In the genomic region with DNA sequence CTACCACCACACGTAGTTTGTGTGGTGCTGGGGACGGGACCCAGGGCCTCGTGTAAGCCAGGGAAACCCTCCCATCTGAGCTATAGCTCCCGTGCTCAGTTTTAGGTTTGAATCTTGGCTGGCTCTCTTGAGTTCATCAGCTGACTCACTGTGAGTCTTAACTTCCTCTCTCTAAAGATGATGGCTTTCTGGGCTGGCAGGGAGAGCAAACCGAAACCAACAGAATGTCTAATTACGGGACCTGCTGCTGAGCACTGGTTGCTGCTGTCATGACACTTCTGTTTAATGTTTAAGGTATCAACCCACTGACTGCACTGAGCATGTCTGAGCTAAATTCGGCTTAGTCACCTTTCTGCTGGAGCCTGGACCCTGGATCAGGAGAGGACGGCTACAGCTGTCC, we compare ENCODE assay signal across 26 mouse cellular contexts. TPM values are rescaled to one million over a fixed set of nuclear protein-coding genes. Genes with fewer than 3 reads are reported as not detected.
DNase-seq lines count a peak whose midpoint lies in the region; ATAC-seq and TF ChIP-seq lines count a peak whose summit lies in the region.
"Had no signal": no experiment of that assay in that cellular context is flagged by ENCODE, and none has a peak within 500 bp of the region (broad histone marks: within the 10 kb centered on the region; RNA-seq: fewer than 3 reads in every experiment).

No protein-coding gene starts in this region.

- no peak for TF ChIP-seq POLR2A in liver, adult 2 months (IDR thresholded peaks at IDR 0.05; ENCODE audit: extremely low read depth, insufficient read depth, low read length)

- H3K9ac ChIP-seq in liver, adult 2 months (ENCODE audit: low read depth, low read length): no peak overlapping the region
- no peak overlapping the region for H3K9ac ChIP-seq in intestine, postnatal 0 days (ENCODE audit: low read depth, low read length)
- H3K9ac ChIP-seq: heart, embryonic 12.5 days; liver, embryonic 12.5 days; lung, embryonic 15.5 days; neural tube, embryonic 12.5 days had no signal

- TF ChIP-seq CTCF in liver, adult 2 months (IDR thresholded peaks at IDR 0.05; ENCODE audit: low read depth, low read length): no peak
- TF ChIP-seq CTCF in intestine, postnatal 0 days (IDR thresholded peaks at IDR 0.05; ENCODE audit: low read depth): no peak

- H3K4me1 ChIP-seq in liver, adult 2 months (ENCODE audit: control insufficient read depth, insufficient read depth, low read length): no peaks in the 10 kb centered on the region
- H3K4me1 ChIP-seq in intestine, postnatal 0 days (replicated peaks; ENCODE audit: control insufficient read depth, insufficient read depth, low read length): no peaks in the 10 kb centered on the region

- ATAC-seq in common myeloid progenitor, adult 5-6 weeks (replicated peaks; ENCODE audit: low read depth, poor library complexity, severe bottlenecking): peak; percentile 48
- peak; percentile 24 for ATAC-seq in megakaryocyte progenitor cell, adult 5-6 weeks (replicated peaks; ENCODE audit: poor library complexity)
- ATAC-seq in megakaryocyte-erythroid progenitor cell, adult 5-6 weeks (replicated peaks; ENCODE audit: low FRiP score, low TSS enrichment, poor library complexity, severe bottlenecking): no peak
- no peak for ATAC-seq in intestine, postnatal 0 days
- ATAC-seq: activated CD4-positive, CD25-positive, alpha-beta regulatory T cell, adult 4 months; hindbrain, embryonic 16.5 days; liver, embryonic 12.5 days had no signal

- H3K36me3 ChIP-seq in liver, adult 2 months (ENCODE audit: control insufficient read depth, insufficient read depth, low read length): no peaks in the 10 kb centered on the region
- no peaks in the 10 kb centered on the region for H3K36me3 ChIP-seq in intestine, postnatal 0 days (ENCODE audit: control insufficient read depth, insufficient read depth)
- H3K36me3 ChIP-seq: embryonic facial prominence, embryonic 10.5 days; heart, embryonic 12.5 days; limb, embryonic 10.5 days; liver, embryonic 12.5 days; lung, embryonic 15.5 days; neural tube, embryonic 12.5 days had no signal

- H3K27me3 ChIP-seq in liver, adult 2 months (ENCODE audit: control insufficient read depth, insufficient read depth, low read length): no peaks in the 10 kb centered on the region
- H3K27me3 ChIP-seq in intestine, postnatal 0 days (replicated peaks; ENCODE audit: control insufficient read depth, insufficient read depth, low read length): no peaks in the 10 kb centered on the region
- H3K27me3 ChIP-seq: heart, embryonic 12.5 days; lung, embryonic 15.5 days; neural tube, embryonic 12.5 days had no signal

- no peak overlapping the region for H3K4me3 ChIP-seq in liver, adult 2 months (ENCODE audit: insufficient read depth, low read depth, low read length)
- H3K4me3 ChIP-seq in intestine, postnatal 0 days (ENCODE audit: low read depth, low read length): no peak overlapping the region
- H3K4me3 ChIP-seq: embryonic facial prominence, embryonic 10.5 days; gastrocnemius, adult 2 months; heart, embryonic 12.5 days; limb, embryonic 10.5 days; liver, embryonic 12.5 days; lung, embryonic 15.5 days; neural tube, embryonic 12.5 days had no signal

- H3K79me2 ChIP-seq in liver, adult 2 months (ENCODE audit: control insufficient read depth, insufficient read depth, low read length): peaks cover 10% of the 10 kb centered on the region

- no peak overlapping the region for H3K27ac ChIP-seq in liver, adult 2 months (replicated peaks; ENCODE audit: insufficient read depth, low read depth, low read length)
- no peak overlapping the region for H3K27ac ChIP-seq in intestine, postnatal 0 days (ENCODE audit: low read depth, low read length)
- H3K27ac ChIP-seq: embryonic facial prominence, embryonic 10.5 days; gastrocnemius, adult 2 months; limb, embryonic 10.5 days; liver, embryonic 12.5 days; lung, embryonic 15.5 days; neural tube, embryonic 12.5 days had no signal

- peak; percentile 24 for DNase-seq in liver, adult 2 months (ENCODE audit: extremely low read depth, low read depth, low spot score)
- no peak for DNase-seq in liver
- peak; percentile 51 to 53 for DNase-seq in B cell, adult 2 months
- DNase-seq in thymus, postnatal 10 days (ENCODE audit: low spot score in 2 of 2): no peak
- DNase-seq: adrenal gland, postnatal 10 days; cerebellum, adult 2 months; cerebellum, postnatal 36 days; gastrocnemius, adult 2 months; heart, postnatal 14 days; kidney, adult 18-20 months; kidney, postnatal 4 days; layer of hippocampus, adult 9-11 months; right cerebral cortex, adult 18-20 months; thymus, adult 2 months had no signal

- H3K9me3 ChIP-seq in intestine, postnatal 0 days (ENCODE audit: control insufficient read depth): no peaks in the 10 kb centered on the region
- H3K9me3 ChIP-seq: heart, embryonic 12.5 days; limb, embryonic 10.5 days; liver, embryonic 12.5 days; lung, embryonic 15.5 days; neural tube, embryonic 12.5 days had no signal

- 89% methylated on average over 8 of the region's 8 CpGs for WGBS in liver, adult 2 months
- WGBS in intestine, postnatal 0 days: 84% methylated on average over 8 of the region's 8 CpGs

- no peak overlapping the region for H3K4me2 ChIP-seq in intestine, postnatal 0 days (replicated peaks; ENCODE audit: low read depth)
- H3K4me2 ChIP-seq: heart, embryonic 12.5 days; liver, embryonic 12.5 days; lung, embryonic 15.5 days; neural tube, embryonic 12.5 days had no signal

RNA-seq across cellular contexts. Expression of a gene that starts 4.2 kb away (rescaled TPM):
- 8.8 and 17.7 TPM in 2 replicates for total RNA-seq in liver, adult 2 months (2014; rRNA removed)
- polyA plus RNA-seq in liver, adult 2 months (2012; rRNA removed): 21.0 and 30.3 TPM in 2 replicates
- 20.5 and 29.0 TPM in 2 replicates for total RNA-seq in common myeloid progenitor, adult 5-6 weeks (2017)
- total RNA-seq in megakaryocyte progenitor cell, adult 5-6 weeks (2015): 36.5 and 37.5 TPM in 2 replicates
- total RNA-seq in megakaryocyte progenitor cell, adult 5-6 weeks (2017): 9.5 TPM in 2 replicates
- total RNA-seq in megakaryocyte-erythroid progenitor cell, adult 5-6 weeks (2014; fragmentation: Nextera tagmentation): 40.2 and 60.7 TPM in 2 replicates
- total RNA-seq in megakaryocyte-erythroid progenitor cell, adult 5-6 weeks (2017): 9.3 and 9.6 TPM in 2 replicates
- 47.1 and 48.9 TPM in 2 replicates for polyA plus RNA-seq in intestine, postnatal 0 days (2015; fragmentation: Nextera tagmentation; extraction: Ambion mirVana)

Comparison
In these comparisons a context has a peak if more than half of its experiments do, and no peak if none do; other contexts are left out.
1. DNase-seq: peak in liver, adult 2 months (single experiment) and B cell, adult 2 months (2 of 2); none in liver (single experiment) and thymus, postnatal 10 days (0 of 2).
2. ATAC-seq: peak in common myeloid progenitor, adult 5-6 weeks (single experiment) and megakaryocyte progenitor cell, adult 5-6 weeks (single experiment); none in megakaryocyte-erythroid progenitor cell, adult 5-6 weeks (single experiment) and intestine, postnatal 0 days (single experiment).